Mouse (Mus musculus) embryonic facial prominence, embryonic 12.5 days (tissue): ENCODE measurements around the gene Zbtb38. TPM values are rescaled to one million over a fixed set of nuclear protein-coding genes. Genes with fewer than 3 reads are reported as not detected.

ENCODE experiments used
- ATAC-seq: fragments of 200-750 bp; cut with Nextera tagmentation; 2 replicates; pipeline ENCODE4 v1.8.0; 2017; ENCODE audit not compliant: insufficient number of reproducible peaks, insufficient read depth, low FRiP score, low TSS enrichment
- H3K27ac ChIP-seq: fragments of 300-500 bp; sonication (generic); 2 replicates; pipeline ENCODE4 v1.5.1; 2016; ENCODE audit warnings: mild to moderate bottlenecking
- H3K27me3 ChIP-seq: fragments of 300-500 bp; sonication (generic); 2 replicates; pipeline ENCODE4 v1.6.1; 2016; ENCODE audit warnings: mild to moderate bottlenecking, moderate library complexity
- H3K36me3 ChIP-seq: fragments of 300-500 bp; sonication (generic); 2 replicates; pipeline ENCODE4 v1.6.1; 2016; ENCODE audit warnings: mild to moderate bottlenecking
- H3K4me1 ChIP-seq: fragments of 300-500 bp; sonication (generic); 2 replicates; pipeline ENCODE4 v1.6.1; 2016
- H3K4me2 ChIP-seq: fragments of 300-500 bp; sonication (generic); replicated peaks from 2 replicates; pipeline ENCODE4 v1.6.1; 2016; ENCODE audit warnings: mild to moderate bottlenecking, moderate library complexity
- H3K4me3 ChIP-seq: fragments of 300-500 bp; sonication (generic); 2 replicates; pipeline ENCODE4 v1.5.1; 2016; ENCODE audit warnings: mild to moderate bottlenecking
- H3K9ac ChIP-seq: fragments of 300-500 bp; sonication (generic); 2 replicates; pipeline ENCODE4 v1.6.1; 2016; ENCODE audit warnings: mild to moderate bottlenecking, moderate library complexity
- H3K9me3 ChIP-seq: fragments of 300-500 bp; sonication (generic); 2 replicates; pipeline ENCODE4 v1.6.1; 2016; ENCODE audit warnings: mild to moderate bottlenecking, moderate library complexity
- WGBS: fragments of 180-500 bp; shearing (Covaris S2); methylation state at CpG from one replicate; pipeline ENCODE4 v1.1.7; 2016; 5-methylcytosine and 5-hydroxymethylcytosine counted together
- polyA plus RNA-seq: library from polyadenylated mRNA; unstranded; fragments of >200 nt; fragmentation: Nextera tagmentation; extraction: Ambion mirVana; gene quantifications from 2 replicates; pipeline ENCODE4 v1.2.1, GENCODE M21; 2016

Zbtb38 gene
- polyA plus RNA-seq, 1 experiment from 2014 or later = 12.3 TPM

DNA sequence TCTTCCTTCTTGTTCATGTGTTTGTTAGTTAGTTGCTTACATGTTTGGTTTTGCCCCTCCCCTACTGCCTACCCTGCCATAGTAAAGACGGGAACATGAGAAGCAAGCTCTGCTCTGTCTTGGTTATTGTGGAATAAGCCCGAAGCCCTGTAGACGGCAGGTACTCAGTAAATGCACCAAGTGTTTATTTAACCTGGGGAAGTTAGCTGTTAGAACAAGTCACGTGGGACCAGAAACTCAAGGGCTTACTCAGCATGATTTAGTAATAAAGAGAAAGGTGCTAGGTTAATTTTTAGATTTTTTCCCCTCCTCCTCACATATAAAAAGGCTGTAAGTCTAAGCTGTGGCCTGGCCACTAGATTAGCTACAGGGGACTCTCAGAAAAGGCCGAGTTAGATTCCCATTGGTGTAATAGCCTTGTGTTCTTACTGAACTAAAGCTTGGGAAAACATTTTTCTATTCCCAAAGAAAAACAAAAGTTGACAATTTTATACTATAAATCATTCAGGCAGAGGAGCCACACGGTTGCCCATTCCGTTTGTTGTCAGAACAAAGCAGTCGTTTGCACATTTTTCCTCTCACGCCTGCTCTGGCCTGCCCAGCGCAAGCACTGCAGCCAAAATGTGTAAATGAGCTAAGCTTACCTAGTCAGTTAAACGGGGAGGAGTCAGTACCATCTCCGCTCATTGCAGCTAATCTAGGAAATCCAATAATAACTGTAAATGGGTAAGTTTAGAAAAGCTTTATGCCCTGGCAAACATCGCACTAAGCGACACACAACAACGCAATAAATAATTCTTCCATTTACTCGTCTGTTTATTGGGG is 24.1 kb downstream of the Zbtb38 start:
- Histone ChIP-seq H3K9me3 (no peaks in the 10 kb centered on the region), H3K4me3 (no peak overlapping the region), H3K36me3 (no peaks in the 10 kb centered on the region), H3K4me1 (peaks cover 22% of the 10 kb centered on the region), H3K4me2 (no peak overlapping the region), H3K27ac (0 out of 2 replicates have a peak overlapping the region, but pooled peaks have one; percentile 30), H3K27me3 (no peaks in the 10 kb centered on the region), H3K9ac (no peak overlapping the region)
- WGBS = 63% methylated on average over 16 of the region's 16 CpGs
- ATAC-seq = no peak

DNA sequence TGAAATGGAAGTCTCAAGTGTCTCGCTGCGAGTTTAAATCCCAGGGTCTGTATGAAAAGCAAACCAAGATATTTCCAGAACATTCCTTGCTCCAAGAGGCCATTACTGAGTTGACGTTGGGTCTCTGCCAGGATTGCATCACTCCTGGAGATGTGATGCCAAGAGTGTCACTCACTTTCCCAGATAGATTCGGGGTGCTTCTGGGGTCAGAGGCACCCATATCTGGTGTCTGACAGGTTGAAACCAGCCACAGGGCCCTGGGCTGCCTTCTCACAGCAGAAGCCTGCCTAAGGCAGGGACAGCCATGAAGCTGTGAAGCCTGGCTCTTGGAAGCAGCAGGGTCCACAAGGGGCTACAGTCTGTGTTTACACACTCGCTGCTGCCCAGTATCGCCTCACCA is 24.9 kb downstream of the Zbtb38 start:
- Histone ChIP-seq H3K4me1 (peaks cover 22% of the 10 kb centered on the region), H3K4me3 (no peak overlapping the region), H3K27ac (0 out of 2 replicates have a peak overlapping the region, but pooled peaks have one; percentile 30), H3K27me3 (no peaks in the 10 kb centered on the region), H3K4me2 (no peak overlapping the region), H3K36me3 (no peaks in the 10 kb centered on the region), H3K9ac (no peak overlapping the region), H3K9me3 (no peaks in the 10 kb centered on the region)
- no peak for ATAC-seq
- 81% methylated on average over 6 of the region's 6 CpGs for WGBS

DNA sequence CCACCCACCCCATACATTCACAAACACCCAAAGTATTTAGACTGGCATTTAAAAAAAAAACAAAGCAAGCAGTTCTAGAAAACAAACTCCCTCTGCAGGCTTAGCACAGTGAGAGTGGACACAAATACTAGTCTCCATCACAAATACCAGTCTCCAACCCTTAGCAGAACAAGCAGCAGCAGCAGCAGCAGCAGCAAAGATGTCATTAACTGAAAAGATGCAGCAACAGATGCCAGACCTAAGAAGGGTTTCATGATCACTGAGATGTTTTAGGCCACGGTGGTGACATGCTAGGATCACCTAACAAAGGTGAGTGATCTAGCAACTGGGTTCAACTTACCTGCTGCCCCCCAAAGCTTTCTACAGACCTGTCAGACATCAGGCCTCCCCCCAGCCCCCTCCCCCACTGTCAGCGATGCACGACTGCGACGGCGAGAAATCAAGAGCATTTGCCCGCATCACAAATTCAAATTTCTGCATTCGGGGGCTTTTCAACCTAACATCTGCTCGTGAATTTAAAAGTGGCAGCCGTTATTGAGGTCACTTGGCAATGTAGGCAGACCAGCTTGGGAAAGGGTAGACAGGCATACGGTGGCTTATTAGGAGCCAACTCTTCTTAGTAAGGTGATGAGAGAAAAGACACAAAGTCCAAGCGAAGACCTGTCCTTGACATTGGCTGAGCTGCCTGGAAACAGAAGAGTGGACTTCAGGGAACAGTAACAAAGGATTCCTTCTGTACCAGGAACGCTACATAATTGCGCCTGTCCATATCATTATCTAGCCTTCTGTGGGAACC is 26.1 kb downstream of the Zbtb38 start:
- Histone ChIP-seq H3K9me3 (no peaks in the 10 kb centered on the region), H3K27ac (peak overlapping the region; percentile 54; the same call in 1 of the 2 replicates), H3K4me1 (peaks cover 17% of the 10 kb centered on the region), H3K4me3 (no peak overlapping the region), H3K4me2 (no peak overlapping the region), H3K36me3 (no peaks in the 10 kb centered on the region), H3K27me3 (no peaks in the 10 kb centered on the region), H3K9ac (no peak overlapping the region)
- ATAC-seq = no peak
- WGBS = 55% methylated on average over 14 of the region's 14 CpGs

DNA sequence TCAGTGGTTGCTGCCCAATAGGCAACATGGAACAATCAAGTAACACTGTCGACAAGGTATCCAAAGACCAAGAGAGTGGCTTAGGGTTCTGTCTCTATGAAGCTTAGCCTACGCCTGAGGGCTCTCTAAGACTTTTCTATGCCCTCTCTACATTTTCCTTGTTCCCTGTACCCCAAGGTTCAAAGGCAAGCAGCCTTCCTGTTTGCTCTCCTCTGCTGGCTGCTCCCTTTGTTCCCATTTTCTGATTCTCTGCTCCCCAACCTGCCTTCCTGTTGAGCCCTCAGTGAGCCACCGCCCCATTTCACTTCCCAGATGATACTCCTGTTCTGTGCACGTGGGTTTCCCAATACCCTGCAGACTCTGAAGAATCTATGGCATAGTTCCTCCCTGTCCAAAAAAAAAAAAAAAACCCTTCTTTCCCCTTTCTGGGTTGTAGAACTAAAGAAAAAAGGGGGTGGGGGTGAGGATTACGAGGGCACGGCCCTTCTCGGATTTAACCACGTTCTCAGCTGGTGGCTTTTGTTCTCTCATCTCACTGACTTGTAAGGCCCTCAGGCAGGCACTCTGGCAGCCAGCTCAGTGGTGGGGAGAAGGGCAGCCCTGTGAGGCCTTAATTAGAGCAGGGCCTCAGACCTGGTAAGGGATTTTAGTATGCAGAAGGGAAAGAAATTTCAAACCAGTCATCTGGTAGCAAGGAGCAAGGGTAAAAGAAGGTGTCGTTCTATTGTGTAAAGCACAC is 26.9 kb downstream of the Zbtb38 start:
- WGBS = 21% methylated on average over 9 of the region's 9 CpGs
- no peaks in the 10 kb centered on the region for H3K36me3 ChIP-seq
- H3K4me1 ChIP-seq = peaks cover 17% of the 10 kb centered on the region
- peak overlapping the region; percentile 54; the same call in 1 of the 2 replicates for H3K27ac ChIP-seq
- H3K4me3 ChIP-seq = no peak overlapping the region
- no peak overlapping the region for H3K4me2 ChIP-seq
- ATAC-seq = 0 out of 2 replicates have a peak, but pooled peaks have one; percentile 43
- H3K9ac ChIP-seq = no peak overlapping the region
- H3K9me3 ChIP-seq = no peaks in the 10 kb centered on the region
- no peaks in the 10 kb centered on the region for H3K27me3 ChIP-seq

DNA sequence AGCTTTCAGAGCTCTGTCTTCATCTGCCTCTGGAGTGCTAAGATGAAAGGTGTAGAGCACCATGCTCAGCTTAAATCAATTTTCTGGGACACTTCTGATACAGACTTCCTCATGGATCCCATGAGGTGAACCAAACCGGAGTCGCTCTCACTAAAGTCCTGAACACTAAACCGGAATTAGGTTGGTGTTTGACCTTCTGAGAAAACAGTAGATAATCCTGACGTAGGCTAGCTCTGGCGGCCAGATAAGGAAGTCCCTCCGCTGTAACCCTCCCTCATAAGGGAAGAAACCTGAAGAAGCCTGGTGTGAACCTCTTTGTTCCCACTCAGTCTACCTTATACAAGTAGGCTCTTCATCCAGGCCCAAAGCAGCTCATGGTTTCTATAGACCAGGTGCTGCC is 29.0 kb downstream of the Zbtb38 start:
- Histone ChIP-seq H3K4me1 (peaks cover 23% of the 10 kb centered on the region), H3K9me3 (no peaks in the 10 kb centered on the region), H3K9ac (no peak overlapping the region), H3K27ac (no peak overlapping the region), H3K36me3 (no peaks in the 10 kb centered on the region), H3K27me3 (no peaks in the 10 kb centered on the region), H3K4me3 (no peak overlapping the region), H3K4me2 (no peak overlapping the region)
- WGBS = 83% methylated on average over 6 of the region's 6 CpGs
- ATAC-seq = no peak

DNA sequence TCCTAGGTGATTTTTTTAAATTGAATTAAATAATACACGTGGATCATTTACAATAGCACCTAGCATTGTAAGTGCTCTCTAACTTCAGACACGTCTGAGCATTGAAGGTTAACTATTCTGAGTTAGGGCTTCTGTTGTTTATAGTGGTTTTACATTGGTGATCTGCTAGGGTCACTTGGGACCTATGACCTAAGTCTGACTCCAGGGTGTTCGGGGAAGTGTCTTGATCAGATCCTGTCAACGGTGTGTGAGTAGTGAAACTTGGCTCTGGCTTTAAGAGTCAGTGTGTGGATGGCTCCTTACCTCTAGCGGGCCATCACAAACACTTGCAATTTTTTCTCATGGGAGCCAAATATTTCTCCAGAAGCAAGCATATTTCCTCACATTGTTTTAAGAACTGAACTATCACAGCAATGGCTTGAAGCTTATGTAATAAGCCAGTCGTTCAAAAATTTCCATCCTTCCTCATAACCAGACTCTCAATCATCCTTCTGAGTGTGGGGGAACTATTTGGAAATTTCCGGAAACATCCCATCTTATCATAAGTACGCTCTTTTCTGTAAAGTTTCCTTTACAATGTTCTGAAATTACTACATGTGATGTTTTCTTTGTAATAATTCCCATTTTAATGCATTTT is 31.4 kb downstream of the Zbtb38 start:
- H3K4me2 ChIP-seq = no peak overlapping the region
- peaks cover 18% of the 10 kb centered on the region for H3K4me1 ChIP-seq
- H3K36me3 ChIP-seq = no peaks in the 10 kb centered on the region
- H3K27me3 ChIP-seq = no peaks in the 10 kb centered on the region
- H3K9ac ChIP-seq = no peak overlapping the region
- H3K27ac ChIP-seq = no peak overlapping the region
- 82% methylated on average over 8 of the region's 8 CpGs for WGBS
- H3K9me3 ChIP-seq = no peaks in the 10 kb centered on the region
- no peak overlapping the region for H3K4me3 ChIP-seq
- ATAC-seq = no peak

DNA sequence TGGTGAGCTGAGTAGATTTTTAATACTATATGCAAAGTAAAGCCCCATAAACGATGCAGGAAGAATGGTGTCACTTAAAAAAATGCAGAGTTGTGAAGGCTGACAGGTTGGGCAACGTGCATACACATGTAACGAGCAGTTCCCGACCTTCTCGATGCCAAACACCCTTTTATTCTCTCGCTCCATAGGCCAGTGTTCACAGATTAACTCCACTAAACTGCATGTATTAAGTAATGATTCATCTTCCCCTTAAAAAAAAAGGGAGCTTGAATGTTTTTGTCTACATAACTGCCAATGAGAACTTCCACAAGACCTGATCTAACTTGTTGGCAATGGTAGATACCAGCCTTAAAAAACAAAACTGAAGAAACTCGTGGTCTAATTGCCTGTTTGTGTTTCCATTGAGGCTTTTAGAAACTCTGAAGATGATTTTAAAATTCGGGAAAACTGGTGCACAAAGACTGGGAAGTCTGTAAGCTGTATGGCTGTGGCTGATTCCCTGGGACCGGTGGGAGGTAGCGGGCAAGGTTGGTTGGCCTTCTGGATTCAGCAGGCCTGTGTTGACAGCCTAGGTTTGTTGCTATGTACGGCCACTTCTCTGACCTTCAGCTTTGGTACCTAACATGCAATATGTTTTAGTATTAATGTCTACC is 32.0 kb downstream of the Zbtb38 start:
- Histone ChIP-seq H3K27me3 (no peaks in the 10 kb centered on the region), H3K4me2 (no peak overlapping the region), H3K9ac (no peak overlapping the region), H3K9me3 (no peaks in the 10 kb centered on the region), H3K4me1 (peaks cover 12% of the 10 kb centered on the region), H3K36me3 (no peaks in the 10 kb centered on the region), H3K27ac (no peak overlapping the region), H3K4me3 (no peak overlapping the region)
- 73% methylated on average over 11 of the region's 11 CpGs for WGBS
- ATAC-seq = no peak

DNA sequence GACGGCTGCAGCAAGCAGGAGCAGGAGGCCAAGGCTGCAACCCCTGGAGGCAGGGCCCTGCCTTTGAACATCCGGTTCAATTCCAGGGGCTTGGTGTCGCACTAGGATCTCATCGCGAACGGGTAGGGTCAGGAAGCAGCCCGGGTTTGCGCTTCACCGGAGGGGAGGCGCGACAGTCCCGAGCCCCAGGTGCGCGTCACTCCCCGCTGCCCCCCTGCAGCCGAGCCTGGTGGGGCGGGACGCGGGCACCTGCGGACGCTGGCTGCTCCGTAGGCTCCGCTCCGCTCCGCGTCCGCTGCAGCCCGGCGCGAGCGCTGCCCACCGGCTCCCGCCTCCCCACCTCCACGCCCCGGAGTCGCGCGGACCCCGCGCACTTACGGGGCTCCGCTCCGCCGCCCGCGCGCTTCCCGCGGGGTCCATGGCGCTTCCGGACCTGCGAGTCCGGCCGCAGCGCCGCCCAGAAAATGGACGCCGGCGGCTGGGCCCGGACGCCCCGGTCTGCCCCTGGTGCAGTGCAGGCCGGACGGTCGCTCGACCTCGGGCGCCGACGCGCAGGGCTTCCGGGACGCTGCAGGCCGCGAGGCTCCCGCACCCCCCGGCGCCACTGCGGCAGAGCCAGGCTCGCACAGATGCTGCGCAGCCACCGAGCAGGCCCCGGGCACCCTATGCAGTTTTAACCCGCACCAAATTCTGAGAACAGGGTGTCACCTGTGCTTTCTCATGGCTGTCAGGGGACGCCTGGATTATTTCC is 33.0 kb downstream of the Zbtb38 start:
- under 1% methylated on average over 85 of the region's 85 CpGs for WGBS
- H3K36me3 ChIP-seq = no peaks in the 10 kb centered on the region
- ATAC-seq = peak; percentile 75
- peak overlapping the region; percentile 85 for H3K9ac ChIP-seq
- no peaks in the 10 kb centered on the region for H3K27me3 ChIP-seq
- peak overlapping the region; percentile 87 for H3K27ac ChIP-seq
- H3K4me2 ChIP-seq = peak overlapping the region; percentile 68
- H3K9me3 ChIP-seq = no peaks in the 10 kb centered on the region
- peaks cover 10% of the 10 kb centered on the region for H3K4me1 ChIP-seq
- H3K4me3 ChIP-seq = peak overlapping the region; percentile 78

DNA sequence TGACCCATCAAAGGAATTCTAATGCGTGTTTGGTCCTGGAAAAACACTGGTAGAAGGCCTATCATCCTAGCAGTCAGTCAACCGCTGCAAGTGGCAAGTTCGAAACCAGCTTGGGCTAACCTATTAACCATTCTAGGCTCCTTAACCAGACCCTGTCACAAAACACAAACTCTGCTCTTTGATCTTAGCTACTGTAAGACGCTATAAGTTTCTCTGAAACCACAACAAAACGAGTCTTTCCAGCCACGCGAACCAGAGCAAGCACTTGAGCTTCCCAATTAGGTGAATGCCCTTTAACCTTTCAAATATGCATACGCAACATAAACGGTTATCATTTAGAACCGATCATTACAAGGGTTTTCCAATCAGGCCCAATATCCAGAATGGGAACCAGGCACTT is 33.7 kb downstream of the Zbtb38 start:
- Histone ChIP-seq H3K4me3 (peak overlapping the region; percentile 78), H3K27ac (peak overlapping the region; percentile 87; the same call in 1 of the 2 replicates), H3K9ac (peak overlapping the region; percentile 85; the same call in 1 of the 2 replicates), H3K4me1 (peaks cover 10% of the 10 kb centered on the region), H3K27me3 (no peaks in the 10 kb centered on the region), H3K36me3 (no peaks in the 10 kb centered on the region), H3K9me3 (no peaks in the 10 kb centered on the region), H3K4me2 (peak overlapping the region; percentile 68)
- 49% methylated on average over 10 of the region's 10 CpGs for WGBS
- ATAC-seq = no peak

DNA sequence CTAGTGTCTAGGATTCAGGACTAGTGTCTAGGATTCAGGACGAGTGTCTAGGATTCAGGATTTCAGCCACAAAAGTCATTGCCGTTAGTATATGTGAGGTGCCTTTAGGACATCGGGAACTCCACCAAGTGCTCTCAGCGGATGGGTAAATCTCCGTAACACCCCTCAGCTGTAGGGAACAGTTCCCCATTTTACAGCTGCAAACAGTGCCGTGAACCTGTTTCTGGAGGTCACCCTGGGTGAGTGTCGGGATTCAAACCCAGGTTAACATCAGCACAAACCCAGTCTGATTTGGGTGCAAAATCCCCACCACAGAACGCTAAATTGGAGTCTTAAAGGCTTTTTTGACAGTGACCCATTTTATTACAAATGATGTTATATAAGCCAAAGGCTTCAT is 34.2 kb downstream of the Zbtb38 start:
- H3K36me3 ChIP-seq = no peaks in the 10 kb centered on the region
- H3K27ac ChIP-seq = no peak overlapping the region
- H3K4me3 ChIP-seq = no peak overlapping the region
- H3K9ac ChIP-seq = no peak overlapping the region
- H3K4me1 ChIP-seq = peaks cover 10% of the 10 kb centered on the region
- H3K4me2 ChIP-seq = peak overlapping the region; percentile 2; the same call in 1 of the 2 replicates
- H3K27me3 ChIP-seq = no peaks in the 10 kb centered on the region
- WGBS = 84% methylated on average over 8 of the region's 8 CpGs
- no peak for ATAC-seq
- H3K9me3 ChIP-seq = no peaks in the 10 kb centered on the region
